Mouse (Mus musculus) monocyte, adult 5-6 weeks (primary cell): ENCODE data around the gene Kcnq1. TPM values are rescaled to one million over a fixed set of nuclear protein-coding genes. Genes with fewer than 3 reads are reported as not detected.
A peak's percentile ranks its signal among the peaks of the same experiment; 100 is the strongest.

ENCODE experiments used
- ATAC-seq: fragments of 153-309, 156-312 bp; replicated peaks from 2 replicates; pipeline ENCODE4 v1.8.0; 2017; ENCODE audit warnings: mild to moderate bottlenecking; ENCODE audit not compliant: low TSS enrichment, insufficient number of reproducible peaks, severe bottlenecking, poor library complexity, low FRiP score
- total RNA-seq: library from RNA; stranded (forward); fragments of 200-1000, 200-491, 200-594 nt; gene quantifications from 3 replicates; pipeline ENCODE4 v1.2.3, GENCODE M21; 2017

Gene Kcnq1
- total RNA-seq, 1 experiment from 2014 or later: not detected

GRCm38 (mm10) chr7:143461294-143461870 is 355.2 kb downstream of the Kcnq1 start:
- ATAC-seq: no peak

DNA sequence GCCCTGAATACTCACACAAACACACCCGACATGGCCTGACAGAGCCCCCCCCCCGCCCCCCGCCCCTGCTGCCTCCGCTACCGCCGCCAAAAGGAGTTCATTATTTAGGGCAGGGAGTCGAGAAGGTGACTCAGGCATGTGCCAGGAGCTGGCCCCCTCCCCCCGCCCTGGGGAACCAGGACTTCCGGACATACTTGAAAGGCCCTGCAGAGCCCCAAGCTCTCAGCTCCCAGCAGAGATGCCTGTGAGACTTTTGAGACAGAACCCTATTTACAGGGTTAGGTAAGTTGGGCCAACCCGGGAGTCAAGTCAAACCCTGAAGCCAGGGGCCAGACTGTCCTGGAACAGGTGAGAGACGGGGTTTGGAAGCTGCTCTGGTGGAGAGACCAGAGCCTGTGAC is 355.8 kb downstream of the Kcnq1 start:
- ATAC-seq: no peak

GRCm38 (mm10) chr7:143462516-143462915 is 356.4 kb downstream of the Kcnq1 start:
- ATAC-seq: no peak

DNA sequence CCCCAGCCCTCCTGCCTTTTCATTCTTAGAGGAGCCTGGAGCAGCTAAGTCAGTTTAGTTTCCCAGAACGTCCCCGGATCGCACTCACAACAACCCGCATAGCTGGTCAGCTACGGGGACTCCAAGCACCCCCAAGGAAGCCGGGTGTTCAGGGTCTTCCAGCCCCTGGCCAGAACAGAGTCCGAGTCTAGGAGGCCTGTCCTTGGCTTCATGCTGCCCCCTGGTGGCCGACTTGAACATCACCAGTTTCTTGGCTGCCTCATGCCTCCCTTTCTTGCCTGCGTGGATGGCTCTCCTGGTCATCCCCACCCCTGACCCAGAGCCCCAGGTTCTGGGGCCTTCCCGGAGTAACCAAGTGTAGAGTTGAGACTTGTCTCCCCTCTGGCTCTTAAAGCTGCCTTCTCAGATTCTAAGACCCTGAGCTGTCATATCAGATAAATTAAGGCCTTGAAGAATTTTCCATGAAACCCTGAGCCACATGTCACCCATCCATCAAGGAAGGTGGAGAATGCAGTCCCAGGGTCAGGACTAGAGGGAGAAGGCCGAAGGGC is 357.8 kb downstream of the Kcnq1 start:
- ATAC-seq: 0 out of 2 replicates have a peak, but pooled peaks have one; percentile 28

DNA sequence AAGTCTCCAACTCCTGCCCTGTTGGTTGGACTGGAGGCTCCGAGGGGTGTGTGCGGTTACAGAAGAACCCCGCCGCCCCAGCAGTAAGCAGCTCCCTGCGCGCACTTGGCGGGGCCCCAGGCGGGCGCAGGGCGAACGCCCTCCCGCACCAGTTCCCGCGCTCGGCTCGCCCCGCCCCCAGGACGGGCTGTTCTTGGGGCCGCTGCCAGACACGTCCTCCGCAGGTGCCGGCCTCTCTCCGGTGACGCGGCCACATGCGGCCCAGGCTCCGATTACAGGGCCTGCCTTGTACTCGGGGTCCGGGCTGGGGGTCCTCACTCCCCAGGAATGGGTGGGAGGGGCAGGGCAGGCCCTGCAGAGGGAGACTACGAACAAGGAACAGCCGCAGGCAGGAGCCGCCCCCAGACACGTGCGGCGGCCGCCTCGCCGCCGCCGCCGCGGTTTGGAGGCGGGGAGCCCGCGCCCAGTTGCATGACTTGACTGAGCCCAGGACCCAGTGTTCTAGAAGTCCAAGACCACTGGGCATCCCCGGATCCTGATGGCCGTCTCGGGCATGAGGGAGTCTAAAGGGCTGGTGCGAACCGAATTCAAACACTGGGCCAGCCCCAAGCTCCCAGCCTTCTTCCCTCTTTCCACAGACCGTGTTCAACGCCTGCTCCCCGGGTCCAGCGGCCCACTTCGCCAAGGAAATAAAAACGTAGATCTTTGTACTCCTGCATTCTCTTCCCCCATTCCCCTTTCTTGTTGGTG is 358.8 kb downstream of the Kcnq1 start:
- no peak for ATAC-seq

DNA sequence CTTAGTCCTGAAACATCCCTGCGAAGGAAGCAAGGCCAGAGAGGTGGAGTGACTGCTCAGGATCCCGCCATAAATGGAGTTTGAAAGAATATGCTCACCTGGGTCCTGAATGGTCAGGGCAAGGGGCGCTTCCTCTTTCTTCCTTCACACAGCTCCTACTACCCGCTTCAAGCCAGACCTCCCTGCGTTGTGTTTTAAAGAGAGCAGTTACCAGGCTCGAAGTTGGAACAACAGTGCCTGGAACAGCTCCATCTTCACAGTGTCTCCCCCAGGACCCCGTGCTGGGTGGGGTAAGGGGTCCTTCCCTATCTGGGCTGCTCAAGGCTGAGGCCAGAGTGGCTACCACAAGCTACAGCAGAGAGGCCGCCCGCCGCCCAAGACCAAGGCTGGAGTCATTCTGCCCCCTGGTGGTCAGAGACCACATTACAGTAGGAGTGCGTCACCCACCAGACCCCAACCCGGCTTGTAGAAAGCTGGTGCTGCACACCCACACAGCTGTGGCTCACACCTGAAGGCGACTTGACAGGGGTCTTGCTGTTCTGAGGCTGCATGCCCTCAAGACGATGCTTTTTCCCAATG is 360.0 kb downstream of the Kcnq1 start:
- ATAC-seq: peak; percentile 53

DNA sequence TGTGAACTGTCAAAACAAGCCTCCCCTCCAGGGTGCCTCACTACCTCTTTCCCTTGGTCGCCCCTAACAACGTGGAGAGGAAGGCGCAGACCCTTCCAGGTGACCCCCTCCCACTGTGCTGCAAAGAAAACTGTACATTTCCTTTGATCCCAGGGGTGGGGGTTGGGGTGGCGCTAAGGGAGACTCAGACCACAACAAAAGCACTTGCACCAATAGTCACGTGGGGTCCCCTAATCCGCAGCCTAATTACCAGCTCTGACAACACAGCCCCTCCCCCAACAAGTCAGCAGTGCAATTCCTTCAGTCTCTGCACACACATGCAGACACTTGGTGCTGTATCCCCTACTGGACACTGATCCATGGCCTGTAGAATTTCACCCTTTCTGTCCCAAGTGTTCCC is 361.6 kb downstream of the Kcnq1 start:
- no peak for ATAC-seq

DNA sequence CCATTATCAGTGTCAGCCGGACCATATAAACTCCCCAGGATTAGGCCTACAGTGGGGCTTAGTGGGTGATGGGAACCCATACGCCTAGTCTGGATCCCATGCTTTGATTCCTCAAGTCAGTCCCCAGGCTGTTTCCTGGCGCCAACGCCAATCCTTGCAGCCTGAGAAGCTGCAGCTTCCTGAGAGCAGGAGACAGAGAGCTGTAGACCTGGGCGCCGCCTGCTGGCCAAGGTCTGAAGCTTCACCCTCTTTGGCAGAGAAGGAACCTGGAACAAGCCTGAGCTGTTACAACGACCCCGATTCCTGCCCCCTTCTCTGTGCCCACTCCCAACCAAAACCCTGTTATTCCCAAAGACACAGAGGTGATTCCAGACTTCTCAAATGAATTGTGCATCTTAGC is 363.8 kb downstream of the Kcnq1 start:
- ATAC-seq: 0 out of 2 replicates have a peak, but pooled peaks have one; percentile 41

DNA sequence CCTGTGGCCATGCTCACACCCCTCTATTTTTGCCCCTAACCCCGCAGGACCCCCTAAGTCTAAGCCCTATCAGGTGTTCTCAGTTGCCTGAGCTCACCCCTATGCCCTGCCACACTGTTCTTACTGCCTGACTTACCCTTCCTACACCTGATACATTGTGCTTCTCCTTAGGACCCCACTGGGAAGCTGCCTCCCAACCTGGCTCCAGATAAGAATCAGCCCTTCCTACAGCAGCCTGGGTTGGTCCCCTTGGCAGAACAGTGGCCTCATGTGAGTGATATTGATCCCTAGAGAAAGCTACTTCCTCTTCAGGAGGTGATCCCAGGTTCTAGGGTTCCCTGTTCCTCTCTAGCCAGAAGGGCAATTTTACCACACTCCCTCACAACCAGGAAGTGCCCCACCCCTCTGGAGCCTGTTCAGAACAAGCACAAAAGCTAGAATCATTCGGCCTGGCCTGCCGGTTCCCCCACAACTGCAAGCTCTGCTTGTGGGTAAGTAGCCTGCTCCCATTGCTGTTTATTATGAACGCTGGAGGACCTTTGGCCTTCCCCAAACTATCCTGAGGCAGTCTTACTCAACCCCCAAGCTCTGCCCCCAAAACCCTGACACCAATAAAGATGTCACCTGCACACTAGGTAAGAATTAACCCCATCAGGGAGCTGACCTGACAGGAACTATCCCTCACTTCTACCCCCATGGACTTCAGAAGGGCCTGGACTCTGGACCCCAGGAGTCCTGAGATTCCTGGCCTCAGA is 367.4 kb downstream of the Kcnq1 start, which contains the start of gene Slc22a18:
TSS of gene Slc22a18 (plus strand) at position 390 of the 755 bp plus-strand sequence.
- ATAC-seq: peak; percentile 48

DNA sequence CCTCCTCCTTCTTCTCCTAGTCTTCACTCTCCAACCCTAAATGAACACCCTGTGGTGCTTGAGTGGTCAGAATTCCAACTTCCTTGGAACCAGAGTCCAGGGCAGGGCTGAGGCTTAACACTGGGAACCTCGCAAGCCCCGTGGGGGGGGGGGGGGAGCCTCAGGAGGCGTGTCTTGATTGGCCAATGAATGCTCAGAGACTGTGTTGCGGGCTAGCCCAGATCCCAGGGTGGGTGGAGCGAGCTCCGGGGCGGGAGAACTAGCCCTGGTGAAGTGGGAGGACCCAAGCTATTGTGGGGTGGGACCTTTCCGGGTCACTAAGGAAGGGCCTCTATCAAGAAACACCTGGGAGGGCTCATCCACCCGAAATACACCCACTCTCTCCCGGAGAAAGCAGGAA is 368.6 kb downstream of the Kcnq1 start:
- no peak for ATAC-seq

- ATAC-seq: no peak
Measured at GRCm38 (mm10) chr7:143475876-143476275, 369.7 kb downstream of the Kcnq1 start.

Other genes with a start within 250 kb of the Kcnq1 start
- not detected in 3 replicates for gene Th, start 175.2 kb upstream of the Kcnq1 start, total RNA-seq
- 1.6 TPM in 1 of 3 replicates, not detected in the others for gene Ascl2, start 137.1 kb upstream of the Kcnq1 start, total RNA-seq
- gene Tspan32, start 101.3 kb upstream of the Kcnq1 start, total RNA-seq: 47.6 to 98.9 TPM (median 75.2 TPM) in 3 replicates
- gene Cd81, start 53.6 kb upstream of the Kcnq1 start, total RNA-seq: 75.1 to 86.6 TPM (median 75.4 TPM) in 3 replicates
- 5.2 to 10.4 TPM (median 8.2 TPM) in 3 replicates for gene Tssc4, start 37.1 kb upstream of the Kcnq1 start, total RNA-seq
- 0.11 TPM in 1 of 3 replicates, not detected in the others for gene Trpm5, start 11.7 kb upstream of the Kcnq1 start, total RNA-seq